Mouse (Mus musculus): ENCODE results near the gene Auts2. TPM values are rescaled to one million over a fixed set of nuclear protein-coding genes. Genes with fewer than 3 reads are reported as not detected.

The Auts2 gene
- polyA plus RNA-seq, 1 experiment from 2014 or later, result 45.3 TPM

- Histone ChIP-seq H3K4me3 (replicated peaks) (no peak overlapping the region), H3K27ac (replicated peaks) (no peak overlapping the region), H3K36me3 (no peaks in the 10 kb centered on the region), H3K27me3 (no peaks in the 10 kb centered on the region), H3K4me2 (replicated peaks) (no peak overlapping the region), H3K4me1 (peaks cover 8% of the 10 kb centered on the region; the same call in 1 of the 2 replicates), H3K9ac (no peak overlapping the region), H3K9me3 (replicated peaks) (no peaks in the 10 kb centered on the region)
- 62% methylated on average over 5 of the region's 5 CpGs for WGBS
- no peak for ATAC-seq (ENCODE audit: insufficient number of reproducible peaks, low FRiP score, low TSS enrichment, low read depth)
Observed at GRCm38 (mm10) chr5:132380261-132380660, 162.9 kb downstream of the Auts2 start.

DNA sequence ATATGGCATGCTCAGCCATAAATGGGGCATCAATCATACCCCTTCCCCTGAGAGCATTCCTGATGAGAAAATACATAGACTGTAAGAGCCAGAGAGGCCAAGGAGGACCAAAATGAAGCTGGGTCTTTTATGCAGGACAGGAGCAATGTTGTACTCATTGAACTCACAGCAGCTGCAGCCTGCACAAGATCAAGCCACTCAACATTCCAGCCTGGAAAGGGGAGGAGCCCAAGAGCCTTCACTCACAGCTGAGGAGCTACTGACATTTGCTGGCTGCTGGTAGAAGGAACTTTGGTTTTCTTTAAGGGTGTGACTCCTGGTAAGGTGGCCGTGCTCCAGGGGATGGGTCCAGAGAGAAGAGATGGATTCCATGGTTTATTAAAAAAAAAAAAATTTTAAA, 164.2 kb downstream of the Auts2 start:
- Histone ChIP-seq H3K27ac (replicated peaks) (no peak overlapping the region), H3K4me2 (replicated peaks) (no peak overlapping the region), H3K36me3 (no peaks in the 10 kb centered on the region), H3K9ac (no peak overlapping the region), H3K9me3 (replicated peaks) (no peaks in the 10 kb centered on the region), H3K4me1 (peaks cover 10% of the 10 kb centered on the region; the same call in 1 of the 2 replicates), H3K4me3 (replicated peaks) (no peak overlapping the region), H3K27me3 (no peaks in the 10 kb centered on the region)
- ATAC-seq (ENCODE audit: insufficient number of reproducible peaks, low FRiP score, low TSS enrichment, low read depth), result no peak
- 73% methylated on average over 1 of the region's 1 CpGs for WGBS

- Histone ChIP-seq H3K9ac (no peak overlapping the region), H3K27ac (replicated peaks) (no peak overlapping the region), H3K9me3 (replicated peaks) (no peaks in the 10 kb centered on the region), H3K4me2 (replicated peaks) (no peak overlapping the region), H3K4me1 (peaks cover 25% of the 10 kb centered on the region; the same call in 1 of the 2 replicates), H3K27me3 (no peaks in the 10 kb centered on the region), H3K36me3 (no peaks in the 10 kb centered on the region), H3K4me3 (replicated peaks) (no peak overlapping the region)
- no peak for ATAC-seq (ENCODE audit: insufficient number of reproducible peaks, low FRiP score, low TSS enrichment, low read depth)
- 69% methylated on average over 1 of the region's 1 CpGs for WGBS
Observed at GRCm38 (mm10) chr5:132375130-132375529, 168.0 kb downstream of the Auts2 start.

- peaks cover 35% of the 10 kb centered on the region for H3K4me1 ChIP-seq
- H3K27ac ChIP-seq (replicated peaks), result 0 out of 2 replicates have a peak overlapping the region, but pooled peaks have one; percentile 11
- H3K27me3 ChIP-seq, result no peaks in the 10 kb centered on the region
- no peak for ATAC-seq (ENCODE audit: insufficient number of reproducible peaks, low FRiP score, low TSS enrichment, low read depth)
- H3K9ac ChIP-seq, result no peak overlapping the region
- H3K36me3 ChIP-seq, result no peaks in the 10 kb centered on the region
- H3K4me3 ChIP-seq (replicated peaks), result no peak overlapping the region
- 67% methylated on average over 4 of the region's 4 CpGs for WGBS
- H3K4me2 ChIP-seq (replicated peaks), result no peak overlapping the region
- H3K9me3 ChIP-seq (replicated peaks), result no peaks in the 10 kb centered on the region
Observed at GRCm38 (mm10) chr5:132373471-132374075, 169.6 kb downstream of the Auts2 start.

GRCm38 (mm10) chr5:132372605-132373004, 170.5 kb downstream of the Auts2 start:
- Histone ChIP-seq H3K4me2 (replicated peaks) (no peak overlapping the region), H3K27me3 (no peaks in the 10 kb centered on the region), H3K27ac (replicated peaks) (no peak overlapping the region), H3K9ac (no peak overlapping the region), H3K4me3 (replicated peaks) (no peak overlapping the region), H3K36me3 (no peaks in the 10 kb centered on the region), H3K9me3 (replicated peaks) (no peaks in the 10 kb centered on the region), H3K4me1 (peaks cover 43% of the 10 kb centered on the region)
- 36% methylated on average over 2 of the region's 2 CpGs for WGBS
- 0 out of 2 replicates have a peak, but pooled peaks have one; percentile 60 for ATAC-seq (ENCODE audit: insufficient number of reproducible peaks, low FRiP score, low TSS enrichment, low read depth)

DNA sequence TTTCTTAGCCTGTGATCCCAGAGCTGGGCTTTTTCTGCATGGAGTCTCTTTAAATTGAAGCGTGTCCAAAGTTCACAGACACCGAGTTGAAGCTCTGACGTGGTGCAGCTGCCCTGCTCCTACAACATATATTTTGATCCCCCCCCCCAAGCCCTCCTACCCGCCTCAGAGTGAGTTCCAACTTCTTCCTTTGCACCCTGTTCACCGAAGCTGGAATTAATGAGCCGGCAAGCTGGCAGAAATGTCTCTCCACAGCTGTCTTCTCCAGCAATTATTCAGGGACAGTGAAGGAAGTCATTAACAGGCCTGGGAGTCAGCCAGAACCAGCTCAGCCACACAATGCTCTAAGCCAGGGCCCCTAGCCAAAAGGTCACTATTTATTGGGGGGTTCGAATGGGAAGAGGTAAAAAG, 174.5 kb downstream of the Auts2 start:
- ATAC-seq (ENCODE audit: insufficient number of reproducible peaks, low FRiP score, low TSS enrichment, low read depth), result no peak
- no peak overlapping the region for H3K9ac ChIP-seq
- H3K9me3 ChIP-seq (replicated peaks), result no peaks in the 10 kb centered on the region
- 0 out of 2 replicates have a peak overlapping the region, but pooled peaks have one; percentile 5 for H3K27ac ChIP-seq (replicated peaks)
- H3K4me1 ChIP-seq, result peaks cover 38% of the 10 kb centered on the region
- WGBS, result 13% methylated on average over 7 of the region's 7 CpGs
- no peak overlapping the region for H3K4me2 ChIP-seq (replicated peaks)
- H3K36me3 ChIP-seq, result no peaks in the 10 kb centered on the region
- no peaks in the 10 kb centered on the region for H3K27me3 ChIP-seq
- no peak overlapping the region for H3K4me3 ChIP-seq (replicated peaks)

GRCm38 (mm10) chr5:132361276-132361675, 181.9 kb downstream of the Auts2 start:
- Histone ChIP-seq H3K4me2 (replicated peaks) (no peak overlapping the region), H3K36me3 (no peaks in the 10 kb centered on the region), H3K27me3 (no peaks in the 10 kb centered on the region), H3K27ac (replicated peaks) (no peak overlapping the region), H3K9me3 (replicated peaks) (no peaks in the 10 kb centered on the region), H3K4me3 (replicated peaks) (no peak overlapping the region), H3K4me1 (peaks cover 9% of the 10 kb centered on the region; the same call in 1 of the 2 replicates), H3K9ac (no peak overlapping the region)
- ATAC-seq (ENCODE audit: insufficient number of reproducible peaks, low FRiP score, low TSS enrichment, low read depth), result no peak
- 74% methylated on average over 1 of the region's 1 CpGs for WGBS

DNA sequence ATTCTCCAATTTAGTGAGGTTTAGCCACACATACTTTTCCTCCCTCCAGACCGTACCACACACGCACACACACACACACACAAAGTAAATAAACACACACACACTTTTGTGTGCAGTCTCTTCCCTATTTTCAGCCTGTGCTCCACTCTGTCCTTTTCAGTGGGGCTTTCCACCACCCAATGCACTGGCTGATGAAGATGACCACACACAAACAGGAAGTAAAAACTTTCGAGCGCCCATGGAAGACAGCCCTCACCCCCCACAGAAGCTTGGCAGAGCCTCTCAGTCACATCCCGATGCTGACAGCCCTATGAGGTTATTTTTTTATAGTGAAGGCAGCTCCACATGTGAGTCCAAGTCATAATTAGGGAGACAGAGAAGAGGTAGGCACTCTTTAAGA, 185.4 kb downstream of the Auts2 start:
- Histone ChIP-seq H3K4me3 (replicated peaks) (no peak overlapping the region), H3K9me3 (replicated peaks) (no peaks in the 10 kb centered on the region), H3K9ac (no peak overlapping the region), H3K27ac (replicated peaks) (no peak overlapping the region), H3K4me1 (peaks cover 9% of the 10 kb centered on the region; the same call in 1 of the 2 replicates), H3K27me3 (no peaks in the 10 kb centered on the region), H3K4me2 (replicated peaks) (no peak overlapping the region), H3K36me3 (no peaks in the 10 kb centered on the region)
- ATAC-seq (ENCODE audit: insufficient number of reproducible peaks, low FRiP score, low TSS enrichment, low read depth), result 0 out of 2 replicates have a peak, but pooled peaks have one; percentile 34
- 45% methylated on average over 5 of the region's 5 CpGs for WGBS

DNA sequence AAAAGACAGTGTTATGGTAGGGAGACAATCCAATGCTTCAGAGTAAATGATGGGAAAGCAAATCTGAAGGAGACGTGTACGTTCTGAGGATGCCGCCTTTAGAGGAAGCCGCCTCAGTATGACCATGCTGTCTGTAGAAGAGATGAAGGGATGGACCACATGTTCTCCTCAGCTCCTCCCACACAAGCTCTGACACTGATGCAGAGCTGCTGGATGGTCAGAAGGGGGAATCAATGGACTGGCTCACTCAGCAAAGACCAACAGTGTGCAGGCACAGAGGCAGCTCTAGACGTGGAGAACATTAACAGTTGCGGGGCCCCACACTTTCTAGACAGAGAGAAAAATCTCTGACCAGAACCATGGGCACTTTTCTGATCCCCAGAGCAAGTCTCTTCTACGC, 187.2 kb downstream of the Auts2 start:
- ATAC-seq (ENCODE audit: insufficient number of reproducible peaks, low FRiP score, low TSS enrichment, low read depth), result no peak
- no peaks in the 10 kb centered on the region for H3K9me3 ChIP-seq (replicated peaks)
- H3K9ac ChIP-seq, result no peak overlapping the region
- no peak overlapping the region for H3K27ac ChIP-seq (replicated peaks)
- no peak overlapping the region for H3K4me2 ChIP-seq (replicated peaks)
- H3K4me3 ChIP-seq (replicated peaks), result no peak overlapping the region
- 84% methylated on average over 7 of the region's 7 CpGs for WGBS
- no peaks in the 10 kb centered on the region for H3K36me3 ChIP-seq
- no peaks in the 10 kb centered on the region for H3K27me3 ChIP-seq
- H3K4me1 ChIP-seq, result peaks cover 9% of the 10 kb centered on the region; the same call in 1 of the 2 replicates

GRCm38 (mm10) chr5:132352437-132352836, 190.7 kb downstream of the Auts2 start:
- Histone ChIP-seq H3K27ac (replicated peaks) (no peak overlapping the region), H3K4me2 (replicated peaks) (no peak overlapping the region), H3K27me3 (no peaks in the 10 kb centered on the region), H3K36me3 (no peaks in the 10 kb centered on the region), H3K9ac (no peak overlapping the region), H3K4me1 (peaks cover 7% of the 10 kb centered on the region; the same call in 1 of the 2 replicates), H3K4me3 (replicated peaks) (no peak overlapping the region), H3K9me3 (replicated peaks) (no peaks in the 10 kb centered on the region)
- no peak for ATAC-seq (ENCODE audit: insufficient number of reproducible peaks, low FRiP score, low TSS enrichment, low read depth)
- 36% methylated on average over 1 of the region's 1 CpGs for WGBS

GRCm38 (mm10) chr5:132351139-132351538, 192.0 kb downstream of the Auts2 start:
- no peak overlapping the region for H3K4me2 ChIP-seq (replicated peaks)
- no peak overlapping the region for H3K4me3 ChIP-seq (replicated peaks)
- peaks cover 7% of the 10 kb centered on the region; the same call in 1 of the 2 replicates for H3K4me1 ChIP-seq
- H3K27me3 ChIP-seq, result no peaks in the 10 kb centered on the region
- H3K27ac ChIP-seq (replicated peaks), result no peak overlapping the region
- no peaks in the 10 kb centered on the region for H3K9me3 ChIP-seq (replicated peaks)
- no peak overlapping the region for H3K9ac ChIP-seq
- ATAC-seq (ENCODE audit: insufficient number of reproducible peaks, low FRiP score, low TSS enrichment, low read depth), result no peak
- H3K36me3 ChIP-seq, result no peaks in the 10 kb centered on the region

DNA sequence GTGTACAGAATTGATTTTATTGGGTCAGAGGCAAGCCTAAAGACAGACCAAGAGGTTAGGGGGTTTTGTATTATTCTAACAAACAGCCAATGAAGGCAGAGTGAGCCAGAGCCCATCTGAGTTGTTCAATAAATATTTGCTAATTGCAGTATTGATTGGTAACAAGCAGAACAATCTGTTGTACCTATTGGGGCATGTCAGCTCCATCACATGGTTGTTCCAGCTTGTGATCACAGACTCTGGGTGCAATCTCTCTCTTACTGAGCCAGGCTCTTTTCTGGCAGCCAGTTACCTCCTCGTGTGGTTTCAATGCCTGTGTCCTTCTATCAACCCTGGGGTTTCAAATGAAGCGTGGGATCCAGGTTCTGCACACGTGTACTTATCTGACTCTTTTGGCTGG, 201.8 kb downstream of the Auts2 start:
- H3K27ac ChIP-seq (replicated peaks), result no peak overlapping the region
- no peaks in the 10 kb centered on the region for H3K9me3 ChIP-seq (replicated peaks)
- no peaks in the 10 kb centered on the region for H3K27me3 ChIP-seq
- 68% methylated on average over 3 of the region's 3 CpGs for WGBS
- H3K9ac ChIP-seq, result no peak overlapping the region
- no peak overlapping the region for H3K4me2 ChIP-seq (replicated peaks)
- peaks cover 16% of the 10 kb centered on the region for H3K4me1 ChIP-seq
- H3K4me3 ChIP-seq (replicated peaks), result no peak overlapping the region
- no peak for ATAC-seq (ENCODE audit: insufficient number of reproducible peaks, low FRiP score, low TSS enrichment, low read depth)
- no peaks in the 10 kb centered on the region for H3K36me3 ChIP-seq

All from embryonic facial prominence, embryonic 15.5 days (tissue).